Mouse (Mus musculus) cerebellum, adult (tissue): ENCODE data around the gene Neurl4.
"Not testable (repeated sequence)": the region's sequence is repeated elsewhere in the genome, so short reads cannot be mapped to it uniquely, and the experiment has no call there.

ENCODE experiments used
- ATAC-seq: cut with Nextera tagmentation; 2 replicates; pipeline ENCODE4 v1.9.2; 2017; ENCODE audit warnings: mild to moderate bottlenecking, moderate library complexity, mixed read lengths; ENCODE audit not compliant: insufficient number of reproducible peaks, low FRiP score, low TSS enrichment

Neurl4 gene

DNA sequence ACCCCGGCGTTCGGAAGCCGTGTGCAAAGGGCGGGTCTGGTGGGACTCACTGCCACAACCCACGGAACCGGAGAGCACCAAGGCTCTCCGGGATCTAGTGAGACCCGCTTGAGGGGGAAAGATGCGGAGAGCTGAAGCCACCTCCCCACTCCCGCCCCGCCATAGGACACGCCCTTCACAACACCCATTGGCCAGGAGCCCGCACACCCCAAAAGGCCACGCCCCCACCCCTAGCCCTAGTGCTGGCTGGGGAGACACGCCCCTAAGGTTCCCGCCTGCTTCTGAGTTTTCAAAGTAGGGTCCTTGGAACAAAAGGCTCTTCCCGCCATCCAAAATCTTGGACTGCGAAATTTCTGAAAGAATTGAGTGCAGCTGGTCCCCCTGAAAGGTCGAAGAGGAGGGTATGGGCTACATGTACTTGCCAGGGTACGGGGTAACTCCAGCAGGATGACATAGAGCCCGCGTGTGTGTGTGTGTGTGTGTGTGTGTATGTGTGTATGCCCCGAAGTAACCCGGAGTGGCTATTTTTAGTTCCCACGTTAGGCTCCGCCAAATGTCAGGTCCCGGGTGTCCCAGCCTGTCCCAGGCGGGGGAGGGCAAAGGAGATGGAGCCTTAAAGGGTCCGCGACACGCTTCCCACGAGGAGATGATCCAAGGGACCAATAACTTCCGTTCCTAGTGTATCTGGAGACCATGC lies 47.3 kb downstream of the Neurl4 start, which contains the start of gene Slc2a4:
Gene Slc2a4, minus strand, starts transcription at position 123 of the 697 bp plus-strand sequence.
- ATAC-seq = no peak

- ATAC-seq = 0 out of 2 replicates have a peak, but pooled peaks have one; percentile 26
Measured at GRCm38 (mm10) chr11:69948763-69949150, 47.9 kb downstream of the Neurl4 start.

GRCm38 (mm10) chr11:69950807-69951459 lies 50.1 kb downstream of the Neurl4 start:
- ATAC-seq = no peak

- no peak for ATAC-seq
Measured at GRCm38 (mm10) chr11:69952274-69952673, 51.4 kb downstream of the Neurl4 start.

- no peak for ATAC-seq
Measured at GRCm38 (mm10) chr11:69953267-69953915, 52.5 kb downstream of the Neurl4 start.

DNA sequence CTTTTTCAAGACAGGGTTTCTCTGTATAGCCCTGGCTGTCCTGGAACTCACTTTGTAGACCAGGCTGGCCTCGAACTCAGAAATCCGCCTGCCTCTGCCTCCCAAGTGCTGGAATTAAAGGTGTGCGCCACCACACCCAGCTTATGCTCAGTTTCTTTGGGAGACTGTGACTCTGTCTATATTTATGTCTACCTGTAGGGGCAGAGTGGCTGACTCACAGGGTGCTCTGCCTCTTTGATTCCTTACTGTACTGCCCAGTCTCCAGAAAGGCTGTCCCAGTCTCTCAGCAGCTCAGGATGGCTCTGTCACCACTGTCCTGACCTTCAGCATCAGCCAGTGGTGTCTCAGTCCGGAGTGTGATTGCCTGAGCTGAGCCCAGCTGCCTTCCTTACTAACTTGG lies 54.7 kb downstream of the Neurl4 start:
- not testable (repeated sequence) for ATAC-seq

DNA sequence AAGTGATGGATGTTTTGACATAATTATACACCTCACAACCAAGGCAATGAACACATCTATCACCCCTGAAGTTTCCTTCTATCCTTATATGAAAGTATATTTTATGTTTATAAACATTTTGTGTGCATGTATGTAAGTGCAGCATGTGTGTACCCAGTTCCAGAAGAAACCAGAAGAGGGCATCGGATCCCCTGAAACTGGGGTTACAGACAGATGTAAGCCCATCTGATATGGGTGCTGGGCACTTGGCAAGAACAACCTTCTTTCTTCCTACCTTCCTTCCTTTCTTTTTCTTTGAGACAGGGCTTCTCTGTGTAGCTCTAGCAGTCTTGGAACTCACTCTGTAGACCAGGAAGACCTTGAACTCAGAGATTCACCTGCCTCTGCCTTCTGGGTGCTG lies 55.3 kb downstream of the Neurl4 start:
- no peak for ATAC-seq

- no peak for ATAC-seq
Measured at GRCm38 (mm10) chr11:69960616-69961015, 59.7 kb downstream of the Neurl4 start.

- no peak for ATAC-seq
Measured at GRCm38 (mm10) chr11:69961841-69962240, 61.0 kb downstream of the Neurl4 start.
